Mouse (Mus musculus): ENCODE data around the gene Aars2. TPM values are rescaled to one million over a fixed set of nuclear protein-coding genes. Genes with fewer than 3 reads are reported as not detected.

Aars2 gene
- 43.9 and 44.3 TPM in 2 replicates for polyA plus RNA-seq (2012; rRNA removed)

- H3K27me3 ChIP-seq (ENCODE audit: control insufficient read depth, insufficient read depth, low read length), result no peaks in the 10 kb centered on the region
- peak within 1 kb of the TSS; percentile 90 for H3K27ac ChIP-seq (ENCODE audit: insufficient read depth, low read length)
- WGBS, result 1% methylated on average over 42 of the region's 42 CpGs
- DNase-seq, result peak; percentile 92 to 96
- TF ChIP-seq POLR2A (IDR thresholded peaks at IDR 0.05; ENCODE audit: borderline replicate concordance, insufficient read depth, low read length) (peak; percentile 66), CTCF (IDR thresholded peaks at IDR 0.05; ENCODE audit: borderline replicate concordance, insufficient read depth, low read depth, low read length) (peak; percentile 65; the same call in 1 of the 2 replicates)
- H3K4me3 ChIP-seq (replicated peaks; ENCODE audit: insufficient read depth, low read depth, low read length), result peak within 1 kb of the TSS; percentile 71
- peaks cover 7% of the 10 kb centered on the region for H3K4me1 ChIP-seq (ENCODE audit: control insufficient read depth, insufficient read depth, low read length)
Observed at GRCm38 (mm10) chr17:45506700-45507189, at the start of gene Aars2. Aars2 (plus strand) TSS chr17:45506841.

- DNase-seq, result no peak
- H3K4me3 ChIP-seq (replicated peaks; ENCODE audit: insufficient read depth, low read depth, low read length), result no peak overlapping the region
- WGBS, result 94% methylated on average over 5 of the region's 5 CpGs
- TF ChIP-seq POLR2A (IDR thresholded peaks at IDR 0.05; ENCODE audit: borderline replicate concordance, insufficient read depth, low read length) (no peak), CTCF (IDR thresholded peaks at IDR 0.05; ENCODE audit: borderline replicate concordance, insufficient read depth, low read depth, low read length) (no peak)
- H3K4me1 ChIP-seq (ENCODE audit: control insufficient read depth, insufficient read depth, low read length), result peaks cover 3% of the 10 kb centered on the region; the same call in 1 of the 2 replicates
- H3K27ac ChIP-seq (ENCODE audit: insufficient read depth, low read length), result no peak overlapping the region
- H3K27me3 ChIP-seq (ENCODE audit: control insufficient read depth, insufficient read depth, low read length), result no peaks in the 10 kb centered on the region
Observed at GRCm38 (mm10) chr17:45457487-45457886, 49.2 kb upstream of the Aars2 start.

GRCm38 (mm10) chr17:45458516-45458915 lies 48.1 kb upstream of the Aars2 start:
- H3K27ac ChIP-seq (ENCODE audit: insufficient read depth, low read length), result no peak overlapping the region
- no peaks in the 10 kb centered on the region for H3K27me3 ChIP-seq (ENCODE audit: control insufficient read depth, insufficient read depth, low read length)
- TF ChIP-seq CTCF (IDR thresholded peaks at IDR 0.05; ENCODE audit: borderline replicate concordance, insufficient read depth, low read depth, low read length) (no peak), POLR2A (IDR thresholded peaks at IDR 0.05; ENCODE audit: borderline replicate concordance, insufficient read depth, low read length) (no peak)
- no peak overlapping the region for H3K4me3 ChIP-seq (replicated peaks; ENCODE audit: insufficient read depth, low read depth, low read length)
- H3K4me1 ChIP-seq (ENCODE audit: control insufficient read depth, insufficient read depth, low read length), result peaks cover 3% of the 10 kb centered on the region; the same call in 1 of the 2 replicates
- DNase-seq, result no peak
- WGBS, result 82% methylated on average over 4 of the region's 4 CpGs

GRCm38 (mm10) chr17:45459062-45459461 lies 47.6 kb upstream of the Aars2 start:
- DNase-seq, result no peak
- H3K4me3 ChIP-seq (replicated peaks; ENCODE audit: insufficient read depth, low read depth, low read length), result no peak overlapping the region
- no peak overlapping the region for H3K27ac ChIP-seq (ENCODE audit: insufficient read depth, low read length)
- 91% methylated on average over 8 of the region's 8 CpGs for WGBS
- no peaks in the 10 kb centered on the region for H3K27me3 ChIP-seq (ENCODE audit: control insufficient read depth, insufficient read depth, low read length)
- TF ChIP-seq CTCF (IDR thresholded peaks at IDR 0.05; ENCODE audit: borderline replicate concordance, insufficient read depth, low read depth, low read length), result no peak
- TF ChIP-seq POLR2A (IDR thresholded peaks at IDR 0.05; ENCODE audit: borderline replicate concordance, insufficient read depth, low read length), result no peak
- H3K4me1 ChIP-seq (ENCODE audit: control insufficient read depth, insufficient read depth, low read length), result peaks cover 3% of the 10 kb centered on the region; the same call in 1 of the 2 replicates

GRCm38 (mm10) chr17:45462506-45462905 lies 44.1 kb upstream of the Aars2 start:
- DNase-seq, result no peak
- TF ChIP-seq POLR2A (IDR thresholded peaks at IDR 0.05; ENCODE audit: borderline replicate concordance, insufficient read depth, low read length), result no peak
- TF ChIP-seq CTCF (IDR thresholded peaks at IDR 0.05; ENCODE audit: borderline replicate concordance, insufficient read depth, low read depth, low read length), result no peak
- no peak overlapping the region for H3K4me3 ChIP-seq (replicated peaks; ENCODE audit: insufficient read depth, low read depth, low read length)
- no peak overlapping the region for H3K27ac ChIP-seq (ENCODE audit: insufficient read depth, low read length)
- no peaks in the 10 kb centered on the region for H3K4me1 ChIP-seq (ENCODE audit: control insufficient read depth, insufficient read depth, low read length)
- 95% methylated on average over 4 of the region's 4 CpGs for WGBS
- H3K27me3 ChIP-seq (ENCODE audit: control insufficient read depth, insufficient read depth, low read length), result no peaks in the 10 kb centered on the region

- TF ChIP-seq POLR2A (IDR thresholded peaks at IDR 0.05; ENCODE audit: borderline replicate concordance, insufficient read depth, low read length) (no peak), CTCF (IDR thresholded peaks at IDR 0.05; ENCODE audit: borderline replicate concordance, insufficient read depth, low read depth, low read length) (no peak)
- no peak overlapping the region for H3K4me3 ChIP-seq (replicated peaks; ENCODE audit: insufficient read depth, low read depth, low read length)
- WGBS, result 88% methylated on average over 9 of the region's 9 CpGs
- H3K27ac ChIP-seq (ENCODE audit: insufficient read depth, low read length), result no peak overlapping the region
- no peak for DNase-seq
- H3K4me1 ChIP-seq (ENCODE audit: control insufficient read depth, insufficient read depth, low read length), result no peaks in the 10 kb centered on the region
- no peaks in the 10 kb centered on the region for H3K27me3 ChIP-seq (ENCODE audit: control insufficient read depth, insufficient read depth, low read length)
Observed at GRCm38 (mm10) chr17:45464255-45464654, 42.4 kb upstream of the Aars2 start.

GRCm38 (mm10) chr17:45466701-45467100 lies 39.9 kb upstream of the Aars2 start:
- WGBS, result 58% methylated on average over 2 of the region's 2 CpGs
- Histone ChIP-seq H3K4me1 (ENCODE audit: control insufficient read depth, insufficient read depth, low read length) (no peaks in the 10 kb centered on the region), H3K4me3 (replicated peaks; ENCODE audit: insufficient read depth, low read depth, low read length) (no peak overlapping the region), H3K27ac (ENCODE audit: insufficient read depth, low read length) (no peak overlapping the region), H3K27me3 (ENCODE audit: control insufficient read depth, insufficient read depth, low read length) (no peaks in the 10 kb centered on the region)
- TF ChIP-seq CTCF (IDR thresholded peaks at IDR 0.05; ENCODE audit: borderline replicate concordance, insufficient read depth, low read depth, low read length) (no peak), POLR2A (IDR thresholded peaks at IDR 0.05; ENCODE audit: borderline replicate concordance, insufficient read depth, low read length) (no peak)
- no peak for DNase-seq

GRCm38 (mm10) chr17:45468302-45468701 lies 38.3 kb upstream of the Aars2 start:
- 81% methylated on average over 5 of the region's 5 CpGs for WGBS
- Histone ChIP-seq H3K4me1 (ENCODE audit: control insufficient read depth, insufficient read depth, low read length) (no peaks in the 10 kb centered on the region), H3K27ac (ENCODE audit: insufficient read depth, low read length) (no peak overlapping the region), H3K27me3 (ENCODE audit: control insufficient read depth, insufficient read depth, low read length) (no peaks in the 10 kb centered on the region), H3K4me3 (replicated peaks; ENCODE audit: insufficient read depth, low read depth, low read length) (no peak overlapping the region)
- TF ChIP-seq POLR2A (IDR thresholded peaks at IDR 0.05; ENCODE audit: borderline replicate concordance, insufficient read depth, low read length) (no peak), CTCF (IDR thresholded peaks at IDR 0.05; ENCODE audit: borderline replicate concordance, insufficient read depth, low read depth, low read length) (no peak)
- DNase-seq, result no peak
